Mouse (Mus musculus) ovary, adult 2 months (tissue): ENCODE results near the gene Gm10638. TPM values are rescaled to one million over a fixed set of nuclear protein-coding genes. Genes with fewer than 3 reads are reported as not detected.

Experiments used
- polyA plus RNA-seq: library from polyadenylated mRNA; depleted of rRNA; stranded (reverse); fragments of >200 nt; gene quantifications from 2 replicates; pipeline ENCODE4 v1.2.3, GENCODE M21; 2012; rRNA removed

Gm10638 gene
- 25.5 and 51.6 TPM in 2 replicates for polyA plus RNA-seq

DNA sequence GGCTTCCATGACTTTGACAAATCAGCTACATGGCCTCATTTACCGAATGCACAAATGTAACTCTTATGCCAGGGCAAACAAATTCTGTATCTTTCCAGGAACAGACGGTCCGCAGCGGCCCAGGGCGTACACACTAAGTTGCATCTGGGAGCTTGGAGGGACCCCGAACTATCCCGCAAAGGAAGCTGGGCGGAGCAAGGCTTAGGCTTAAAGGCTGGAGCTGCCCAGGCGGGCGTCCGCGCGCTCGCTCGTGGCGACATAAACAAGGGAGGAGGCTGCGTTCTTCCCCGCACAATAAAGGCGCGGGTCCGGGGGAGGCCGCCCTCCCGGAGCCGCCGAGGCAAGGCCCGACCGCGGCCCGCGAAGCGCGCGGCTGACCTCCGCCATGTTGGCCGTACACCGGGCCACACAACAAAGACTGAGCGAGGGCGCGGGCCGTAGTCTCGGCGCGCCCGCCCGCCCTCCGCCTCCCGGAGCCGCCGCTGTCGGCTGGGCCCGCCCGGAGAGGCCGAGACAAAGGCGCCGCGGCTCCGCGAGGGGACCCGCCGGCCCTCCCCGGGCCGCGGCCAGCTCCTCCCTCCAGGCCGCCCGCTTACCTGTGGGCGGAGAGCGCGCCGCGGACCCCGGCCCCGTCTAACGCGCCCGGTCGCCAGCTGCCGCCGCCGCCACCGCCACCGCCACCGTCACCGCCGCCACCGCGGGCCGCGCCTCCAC, at the start of gene Gm10638, which contains the start of gene Siah1a:
Gene Gm10638, plus strand, starts transcription at position 479 of the 714 bp plus-strand sequence.
Gene Siah1a, minus strand, starts transcription at position 714 of the 714 bp plus-strand sequence.

Other genes starting within 250 kb of the Gm10638 start
- gene Abcc12, start 165.0 kb upstream of the Gm10638 start, polyA plus RNA-seq: 0.05 and 0.06 TPM in 2 replicates
- gene Lonp2, start 121.7 kb upstream of the Gm10638 start, polyA plus RNA-seq: 61.4 and 114 TPM in 2 replicates
- gene Siah1a, start 235 bp downstream of the Gm10638 start, polyA plus RNA-seq: 24.9 and 26.4 TPM in 2 replicates
- 16.0 and 18.0 TPM in 2 replicates for gene N4bp1, start 139.6 kb downstream of the Gm10638 start, polyA plus RNA-seq